Mouse (Mus musculus) heart, postnatal 0 days (tissue): ENCODE measurements around the gene Ccdc50. TPM values are rescaled to one million over a fixed set of nuclear protein-coding genes. Genes with fewer than 3 reads are reported as not detected.
A peak's percentile ranks its signal among the peaks of the same experiment; 100 is the strongest.

ENCODE experiments used
- ATAC-seq: fragments of 200-750 bp; cut with Nextera tagmentation; 2 replicates; pipeline ENCODE4 v1.8.0; 2017; ENCODE audit warnings: low read depth, moderate number of reproducible peaks, moderate library complexity; ENCODE audit not compliant: insufficient read depth
- DNase-seq: peaks from one replicate; pipeline ENCODE4 v3.0.0-alpha.2; 2016; ENCODE audit warnings: low spot score
- H3K27ac ChIP-seq: fragments of 300-500 bp; sonication (generic); 2 replicates; pipeline ENCODE4 v1.5.1; 2014; ENCODE audit warnings: low read depth, mild to moderate bottlenecking
- H3K27me3 ChIP-seq: fragments of 300-500 bp; sonication (generic); 2 replicates; pipeline ENCODE4 v1.6.1; 2014; ENCODE audit warnings: low read length, mixed read lengths; ENCODE audit not compliant: control insufficient read depth, insufficient read depth
- H3K36me3 ChIP-seq: fragments of 300-500 bp; sonication (generic); replicated peaks from 2 replicates; pipeline ENCODE4 v1.6.1; 2014; ENCODE audit warnings: low read length, mixed read lengths; ENCODE audit not compliant: control insufficient read depth, insufficient read depth
- H3K4me1 ChIP-seq: fragments of 300-500 bp; sonication (generic); 2 replicates; pipeline ENCODE4 v1.6.1; 2014; ENCODE audit warnings: antibody characterized with exemption; ENCODE audit not compliant: control insufficient read depth, insufficient read depth
- H3K4me2 ChIP-seq: fragments of 300-500 bp; sonication (generic); 2 replicates; pipeline ENCODE4 v1.6.1; 2014; ENCODE audit warnings: low read depth, mild to moderate bottlenecking, low read length, moderate library complexity
- H3K4me3 ChIP-seq: fragments of 300-500 bp; sonication (generic); 2 replicates; pipeline ENCODE4 v1.5.1; 2014; ENCODE audit warnings: low read depth, low read length
- H3K9ac ChIP-seq: fragments of 300-500 bp; sonication (generic); replicated peaks from 2 replicates; pipeline ENCODE4 v1.6.1; 2014; ENCODE audit warnings: low read depth, low read length, mixed read lengths
- H3K9me3 ChIP-seq: fragments of 300-500 bp; sonication (generic); replicated peaks from 2 replicates; pipeline ENCODE4 v1.6.1; 2016; ENCODE audit warnings: low read length; ENCODE audit not compliant: control insufficient read depth
- CTCF ChIP-seq: IDR thresholded peaks from 2 replicates; pipeline ENCODE4 v1.5.1; 2016; ENCODE audit warnings: antibody characterized with exemption, control low read depth, low read depth
- EP300 ChIP-seq: IDR thresholded peaks from 2 replicates; pipeline ENCODE4 v1.6.1; 2016; ENCODE audit warnings: antibody characterized with exemption, low read depth
- WGBS: fragments of 180-500 bp; shearing (Covaris S2); extraction: QIAGEN DNeasy Blood & Tissue Kit; methylation state at CpG from one replicate; pipeline ENCODE4 v1.1.7; 2014; 5-methylcytosine and 5-hydroxymethylcytosine counted together
- polyA plus RNA-seq: library from polyadenylated mRNA; unstranded; fragments of >200 nt; fragmentation: Nextera tagmentation; extraction: Ambion mirVana; gene quantifications from 2 replicates; pipeline ENCODE4 v1.2.1, GENCODE M21; 2015
- total RNA-seq: library from RNA; depleted of rRNA; stranded (reverse); fragments of >200 nt; gene quantifications from 2 replicates; pipeline ENCODE4 v1.2.3, GENCODE M21; 2014; ENCODE audit warnings: low replicate concordance

Gene Ccdc50
- total and polyA plus RNA-seq, 2 experiments from 2014 or later = 18.8 to 20.9 TPM

- no peak for TF ChIP-seq EP300
- no peak for TF ChIP-seq CTCF
- Histone ChIP-seq H3K27ac (no peak overlapping the region), H3K9ac (no peak overlapping the region), H3K27me3 (no peaks in the 10 kb centered on the region), H3K4me3 (no peak overlapping the region), H3K36me3 (peaks cover 49% of the 10 kb centered on the region), H3K4me1 (no peaks in the 10 kb centered on the region), H3K4me2 (no peak overlapping the region), H3K9me3 (no peaks in the 10 kb centered on the region)
- 89% methylated on average over 6 of the region's 6 CpGs for WGBS
- ATAC-seq = no peak
- no peak for DNase-seq
Observed at GRCm38 (mm10) chr16:27416937-27417584, 28.4 kb downstream of the Ccdc50 start.

- H3K4me1 ChIP-seq = no peaks in the 10 kb centered on the region
- DNase-seq (no peak), ATAC-seq (no peak)
- 77% methylated on average over 3 of the region's 3 CpGs for WGBS
- no peak overlapping the region for H3K4me2 ChIP-seq
- no peaks in the 10 kb centered on the region for H3K9me3 ChIP-seq
- no peak overlapping the region for H3K27ac ChIP-seq
- H3K4me3 ChIP-seq = no peak overlapping the region
- no peaks in the 10 kb centered on the region for H3K27me3 ChIP-seq
- H3K36me3 ChIP-seq = peaks cover 55% of the 10 kb centered on the region
- TF ChIP-seq EP300 (no peak), CTCF (no peak)
- no peak overlapping the region for H3K9ac ChIP-seq
Observed at GRCm38 (mm10) chr16:27417632-27418031, 29.0 kb downstream of the Ccdc50 start.

GRCm38 (mm10) chr16:27420982-27421381, 32.3 kb downstream of the Ccdc50 start:
- WGBS = 97% methylated on average over 3 of the region's 3 CpGs
- Histone ChIP-seq H3K36me3 (peaks cover 40% of the 10 kb centered on the region), H3K27me3 (no peaks in the 10 kb centered on the region), H3K4me2 (no peak overlapping the region), H3K4me3 (no peak overlapping the region), H3K9me3 (no peaks in the 10 kb centered on the region), H3K27ac (no peak overlapping the region), H3K9ac (no peak overlapping the region), H3K4me1 (no peaks in the 10 kb centered on the region)
- ATAC-seq (no peak), DNase-seq (no peak)
- TF ChIP-seq EP300 (no peak), CTCF (no peak)

- Histone ChIP-seq H3K9ac (no peak overlapping the region), H3K4me3 (no peak overlapping the region), H3K4me2 (no peak overlapping the region), H3K9me3 (no peaks in the 10 kb centered on the region), H3K4me1 (no peaks in the 10 kb centered on the region), H3K27me3 (no peaks in the 10 kb centered on the region), H3K27ac (no peak overlapping the region), H3K36me3 (peaks cover 44% of the 10 kb centered on the region)
- DNase-seq (no peak), ATAC-seq (no peak)
- WGBS = 76% methylated on average over 3 of the region's 3 CpGs
- TF ChIP-seq EP300 (no peak), CTCF (no peak)
Observed at GRCm38 (mm10) chr16:27435034-27435433, 46.4 kb downstream of the Ccdc50 start.

- H3K36me3 ChIP-seq = peaks cover 47% of the 10 kb centered on the region
- 85% methylated on average over 3 of the region's 3 CpGs for WGBS
- TF ChIP-seq CTCF (peak; percentile 30), EP300 (no peak)
Observed at GRCm38 (mm10) chr16:27443941-27444340, 55.3 kb downstream of the Ccdc50 start.

GRCm38 (mm10) chr16:27449360-27449759, 60.7 kb downstream of the Ccdc50 start:
- WGBS = 66% methylated on average over 5 of the region's 5 CpGs
- H3K27ac ChIP-seq = no peak overlapping the region
- H3K36me3 ChIP-seq = peaks cover 23% of the 10 kb centered on the region
- no peaks in the 10 kb centered on the region for H3K27me3 ChIP-seq
- no peak overlapping the region for H3K4me2 ChIP-seq
- no peaks in the 10 kb centered on the region for H3K4me1 ChIP-seq
- no peak overlapping the region for H3K4me3 ChIP-seq
- no peak for ATAC-seq
- no peaks in the 10 kb centered on the region for H3K9me3 ChIP-seq
- TF ChIP-seq EP300 (no peak), CTCF (no peak)
- DNase-seq = no peak
- H3K9ac ChIP-seq = no peak overlapping the region

More at GRCm38 (mm10) chr16:27443941-27444340, 55.3 kb downstream of the Ccdc50 start:
- no peaks in the 10 kb centered on the region for H3K9me3 ChIP-seq
- H3K4me2 ChIP-seq = no peak overlapping the region
- H3K4me1 ChIP-seq = no peaks in the 10 kb centered on the region
- DNase-seq = no peak
- ATAC-seq = no peak
- H3K4me3 ChIP-seq = no peak overlapping the region
- H3K27me3 ChIP-seq = no peaks in the 10 kb centered on the region
- H3K27ac ChIP-seq = no peak overlapping the region
- no peak overlapping the region for H3K9ac ChIP-seq
